Mouse (Mus musculus) testis, adult 2 months (tissue): ENCODE measurements around the gene Wdr19.

ENCODE experiments used
- CTCF ChIP-seq: fragments of 200-500 bp; IDR thresholded peaks from 2 replicates; pipeline ENCODE4 v1.5.1; 2012; ENCODE audit warnings: low read depth, mild to moderate bottlenecking, inconsistent platforms, low read length, moderate library complexity; ENCODE audit not compliant: control insufficient read depth, insufficient read depth, insufficient replicate concordance
- POLR2A ChIP-seq: fragments of 200-500 bp; IDR thresholded peaks from 2 replicates; pipeline ENCODE4 v1.6.1; 2012; ENCODE audit warnings: low read depth, mild to moderate bottlenecking, inconsistent platforms, low read length, moderate library complexity; ENCODE audit not compliant: control insufficient read depth

GRCm38 (mm10) chr5:65308866-65309265 lies 109.4 kb downstream of the Wdr19 start:
- TF ChIP-seq CTCF (no peak), POLR2A (no peak)
